Mouse (Mus musculus): ENCODE data around the gene Ptch1.

Ptch1 gene

GRCm38 (mm10) chr13:63534981-63535380 is 38.4 kb downstream of the Ptch1 start:
- DNase-seq (ENCODE audit: low read depth, low spot score): no peak

DNA sequence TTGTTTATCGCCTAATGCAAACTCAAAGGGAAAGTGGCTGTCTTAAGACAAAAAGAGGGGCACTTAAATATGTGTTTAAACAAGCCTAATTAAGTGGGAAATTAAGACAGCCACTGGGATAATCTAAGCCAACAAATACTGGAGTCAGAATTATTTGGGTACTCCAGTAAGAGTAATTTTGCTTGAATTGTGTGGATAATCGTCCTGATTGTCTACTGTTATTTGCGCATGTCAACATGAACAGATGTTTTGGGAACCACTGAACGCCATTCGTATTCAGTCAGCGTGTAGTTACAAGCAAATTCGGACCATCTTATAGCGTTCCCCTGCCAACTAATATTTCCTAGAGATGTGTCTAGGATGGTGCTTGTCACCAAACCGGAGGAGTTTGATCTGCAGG is 42.5 kb downstream of the Ptch1 start:
- DNase-seq (ENCODE audit: low read depth, low spot score): no peak

- DNase-seq (ENCODE audit: low read depth, low spot score): no peak
These were observed 43.0 kb downstream of the Ptch1 start for GRCm38 (mm10) chr13:63530371-63530764.

DNA sequence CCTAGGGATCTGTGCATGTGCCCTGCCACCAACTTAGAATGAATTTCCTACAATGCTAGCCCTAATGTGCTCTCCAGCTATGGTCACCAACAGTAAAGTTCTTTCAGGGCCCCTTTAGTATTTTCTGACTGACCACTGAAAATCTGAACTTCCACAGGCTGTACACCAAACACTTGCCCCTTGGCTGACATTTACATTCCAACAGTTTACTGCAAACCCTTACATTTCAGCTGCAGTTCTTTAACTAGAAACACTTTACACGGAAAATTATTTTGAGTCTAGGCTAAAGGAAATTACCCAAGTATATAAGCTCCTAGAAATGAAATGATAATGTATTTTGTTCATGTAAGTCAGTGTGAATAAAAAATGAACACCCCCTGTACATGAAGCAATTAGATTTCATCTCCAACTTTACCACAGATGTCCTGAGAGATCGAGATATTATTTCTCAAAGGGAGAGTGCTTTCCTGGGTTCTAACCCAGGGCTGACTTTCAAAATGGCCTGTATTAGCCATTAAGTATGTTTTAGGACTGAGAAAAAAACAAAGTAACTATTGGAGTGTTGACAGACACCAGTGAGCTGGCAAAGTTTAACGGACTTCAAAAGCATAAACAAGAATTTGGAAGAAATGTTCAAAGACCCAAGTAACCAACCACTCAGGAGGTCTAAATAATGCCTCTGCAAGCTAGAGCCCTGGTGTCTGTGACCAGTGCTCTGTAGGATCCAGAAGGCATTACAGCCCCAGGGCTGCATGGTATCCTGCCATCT is 43.6 kb downstream of the Ptch1 start:
- no peak for DNase-seq (ENCODE audit: low read depth, low spot score)

- no peak for DNase-seq (ENCODE audit: low read depth, low spot score)
These were observed 44.5 kb downstream of the Ptch1 start for GRCm38 (mm10) chr13:63528852-63529251.

DNA sequence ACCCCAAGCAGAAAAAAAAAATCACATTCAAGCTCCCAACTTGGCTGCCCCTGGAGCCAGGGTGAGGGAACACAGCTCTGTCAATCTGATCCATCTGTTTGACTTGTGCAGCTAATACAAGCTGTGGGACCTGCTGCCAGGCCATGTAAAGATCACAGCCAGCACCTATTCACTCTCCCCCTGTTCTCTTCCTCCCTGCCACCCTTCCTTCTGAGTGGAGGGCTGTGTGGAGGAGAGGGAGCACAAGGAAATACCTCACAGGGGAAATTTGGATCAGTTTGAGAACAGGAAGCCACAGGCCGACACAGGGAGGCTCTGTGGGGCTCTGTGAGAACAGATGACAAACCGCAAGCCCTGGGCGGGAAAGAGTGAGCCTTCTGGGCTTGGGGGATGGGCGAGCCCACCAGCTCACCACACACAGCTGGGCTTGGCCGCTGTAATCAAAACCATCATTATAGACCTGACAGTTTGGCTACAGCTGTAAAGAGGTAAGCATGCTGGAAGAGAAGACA is 45.2 kb downstream of the Ptch1 start:
- no peak for DNase-seq (ENCODE audit: low read depth, low spot score)

- no peak for DNase-seq (ENCODE audit: low read depth, low spot score)
These were observed 47.7 kb downstream of the Ptch1 start for GRCm38 (mm10) chr13:63525571-63526197.

GRCm38 (mm10) chr13:63524608-63525570 is 48.5 kb downstream of the Ptch1 start:
- no peak for DNase-seq (ENCODE audit: low read depth, low spot score)

DNA sequence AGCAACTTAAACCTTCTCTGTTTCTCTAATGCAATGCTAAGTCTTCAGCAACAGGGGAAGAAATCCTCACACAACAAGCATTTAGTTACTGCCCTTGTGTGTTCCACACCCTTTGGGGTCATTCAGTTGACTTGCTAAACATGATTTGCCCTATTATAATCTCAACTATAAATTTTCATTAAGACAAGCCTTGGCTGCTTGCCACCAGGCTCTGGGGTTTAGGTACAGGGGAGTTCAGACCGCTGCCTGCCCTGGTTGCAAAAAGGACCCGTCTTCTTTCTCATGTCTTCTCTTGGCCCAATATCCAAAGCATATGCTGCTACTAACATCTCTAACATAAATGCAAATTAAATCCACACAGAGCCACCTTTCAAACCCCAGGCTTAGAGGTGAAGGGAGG is 49.3 kb downstream of the Ptch1 start:
- DNase-seq (ENCODE audit: low read depth, low spot score): no peak

DNA sequence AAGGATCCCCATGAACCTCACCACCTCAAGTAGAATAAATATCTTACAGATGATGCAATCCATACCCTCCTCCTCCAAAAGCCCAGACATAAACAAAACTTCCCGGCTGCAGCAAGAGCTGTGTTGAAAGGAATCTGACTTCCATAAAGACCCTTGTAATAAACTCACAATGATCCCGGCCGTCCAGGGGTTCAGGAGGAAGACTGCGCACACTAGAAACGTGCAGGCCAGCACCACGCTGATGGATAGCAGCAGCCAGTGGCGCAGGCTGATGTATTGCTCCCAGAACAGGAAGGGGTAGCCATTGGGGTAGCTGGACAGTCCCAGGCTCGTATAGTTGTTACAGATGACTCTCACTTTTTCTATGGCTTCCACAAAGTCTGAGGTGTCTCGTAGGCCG is 50.6 kb downstream of the Ptch1 start:
- no peak for DNase-seq (ENCODE audit: low read depth, low spot score)

DNA sequence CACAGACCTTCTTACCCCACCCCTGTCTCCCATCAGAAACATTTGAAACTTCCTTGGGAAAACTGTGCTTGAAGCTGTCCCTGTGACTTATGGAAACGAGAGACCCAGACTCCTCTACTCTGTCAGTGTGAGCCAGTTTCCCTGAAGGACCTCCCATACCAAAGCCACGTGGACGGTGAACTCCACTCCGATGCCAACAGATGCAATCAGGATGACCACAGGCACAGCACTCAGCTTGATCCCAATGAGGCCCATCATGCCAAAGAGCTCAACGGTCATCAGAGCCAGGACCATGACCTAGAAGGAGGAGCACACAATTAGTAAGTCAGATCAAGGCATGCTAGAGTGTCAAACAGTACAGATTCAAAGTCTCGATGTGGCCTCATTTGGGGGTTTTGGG is 53.3 kb downstream of the Ptch1 start:
- DNase-seq (ENCODE audit: low read depth, low spot score): no peak

DNA sequence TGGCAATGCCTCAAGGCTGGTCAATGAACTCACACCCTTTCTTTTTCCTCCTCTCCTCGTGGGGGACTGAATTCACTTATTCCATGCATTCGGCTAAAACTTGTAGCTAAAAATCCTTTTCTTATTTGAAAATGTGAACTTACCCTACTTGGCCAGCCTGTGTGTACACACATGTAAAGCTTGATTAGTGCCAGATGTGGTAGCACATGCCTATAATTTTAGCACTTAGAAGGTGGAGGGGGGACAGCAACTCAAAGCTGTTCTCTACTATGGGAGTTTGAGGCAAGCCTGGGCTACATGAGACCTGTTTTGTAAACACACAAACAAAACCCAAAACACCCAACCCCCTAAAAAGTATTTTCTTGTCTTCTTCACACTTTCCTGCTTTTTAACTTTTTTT is 56.9 kb downstream of the Ptch1 start:
- DNase-seq (ENCODE audit: low read depth, low spot score): no peak

GRCm38 (mm10) chr13:63515542-63515941 is 57.9 kb downstream of the Ptch1 start:
- no peak for DNase-seq (ENCODE audit: low read depth, low spot score)

GRCm38 (mm10) chr13:63514931-63515360 is 58.5 kb downstream of the Ptch1 start:
- no peak for DNase-seq (ENCODE audit: low read depth, low spot score)

DNA sequence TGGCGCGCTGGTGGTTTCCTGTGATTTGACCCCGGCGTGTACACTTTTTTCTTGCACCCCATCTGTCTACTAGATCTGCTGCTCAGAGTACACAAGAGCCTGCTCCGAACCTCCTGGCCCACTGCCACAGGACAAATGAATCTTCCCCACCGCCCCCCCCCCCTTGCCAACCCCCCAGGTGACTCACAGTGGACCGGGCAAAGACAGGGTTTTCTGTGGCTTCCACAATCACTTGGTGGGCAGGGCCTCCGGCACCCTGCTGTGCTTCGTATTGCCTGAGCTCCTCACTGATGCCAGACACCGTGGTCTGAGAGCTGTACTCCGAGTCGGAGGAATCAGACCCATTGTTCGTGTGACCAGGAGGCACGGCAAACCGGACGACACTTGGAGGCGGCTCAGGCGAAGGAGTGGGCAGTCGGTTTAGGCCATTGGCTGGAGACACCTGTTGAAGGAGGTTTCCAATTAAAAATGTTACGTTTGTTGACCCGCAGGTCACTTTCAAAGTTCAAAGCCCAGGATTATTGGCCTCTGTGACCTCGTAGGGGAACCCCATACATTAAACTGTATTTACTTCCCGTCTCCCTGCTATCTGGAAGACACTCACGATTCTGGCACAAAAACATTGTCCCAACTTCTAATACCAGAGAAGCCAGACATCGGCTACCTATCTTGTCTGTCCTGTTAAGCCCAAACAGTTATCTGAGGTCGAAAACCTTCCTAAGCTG is 59.9 kb downstream of the Ptch1 start:
- no peak for DNase-seq (ENCODE audit: low read depth, low spot score)

GRCm38 (mm10) chr13:63512411-63512810 is 61.0 kb downstream of the Ptch1 start:
- DNase-seq (ENCODE audit: low read depth, low spot score): no peak

DNA sequence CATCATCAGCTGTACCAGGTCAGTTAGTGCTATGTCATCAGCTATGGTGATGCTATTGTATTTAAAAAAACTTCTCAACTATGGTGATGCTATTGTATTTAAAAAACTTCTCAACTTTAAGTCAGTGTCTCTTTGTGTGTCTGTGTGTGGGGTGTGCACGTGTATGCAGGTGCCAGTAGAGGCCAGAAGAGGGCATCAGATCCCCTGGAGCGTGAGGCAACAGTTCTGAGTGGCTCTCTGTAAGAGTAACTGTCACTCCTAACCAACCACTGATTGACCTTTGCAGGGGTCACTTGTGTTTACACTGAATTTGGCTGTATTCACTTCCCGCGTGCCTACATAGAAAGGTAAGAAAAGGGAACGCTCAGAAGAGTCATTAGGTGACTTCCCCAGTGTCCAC is 65.6 kb downstream of the Ptch1 start:
- DNase-seq (ENCODE audit: low read depth, low spot score): no peak

DNA sequence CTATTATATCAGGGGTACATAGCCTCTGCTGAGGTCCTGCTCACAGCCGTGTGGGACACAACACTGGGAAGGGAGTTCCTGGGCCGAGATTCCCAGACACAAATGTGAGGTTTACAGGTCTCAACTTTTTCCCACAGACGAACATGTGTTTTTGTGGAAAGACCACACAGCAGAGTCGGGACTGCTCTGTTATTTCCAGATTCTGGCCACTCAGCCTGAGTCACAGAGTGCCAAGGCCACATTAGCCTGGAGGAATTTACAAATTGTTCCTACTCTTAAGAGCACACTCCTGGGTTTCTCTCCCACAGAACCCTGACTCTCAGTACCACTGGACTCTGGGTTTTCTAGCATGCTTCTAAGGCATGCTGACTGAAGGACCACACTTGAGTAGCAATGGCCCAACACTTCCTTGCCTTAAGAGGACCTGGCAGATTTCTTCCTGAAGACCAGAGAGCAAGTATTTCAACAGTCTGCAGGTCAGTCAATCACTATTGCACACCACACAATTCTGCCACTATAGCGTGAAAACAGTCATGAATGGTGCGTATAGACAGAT is 66.3 kb downstream of the Ptch1 start:
- DNase-seq (ENCODE audit: low read depth, low spot score): no peak

DNA sequence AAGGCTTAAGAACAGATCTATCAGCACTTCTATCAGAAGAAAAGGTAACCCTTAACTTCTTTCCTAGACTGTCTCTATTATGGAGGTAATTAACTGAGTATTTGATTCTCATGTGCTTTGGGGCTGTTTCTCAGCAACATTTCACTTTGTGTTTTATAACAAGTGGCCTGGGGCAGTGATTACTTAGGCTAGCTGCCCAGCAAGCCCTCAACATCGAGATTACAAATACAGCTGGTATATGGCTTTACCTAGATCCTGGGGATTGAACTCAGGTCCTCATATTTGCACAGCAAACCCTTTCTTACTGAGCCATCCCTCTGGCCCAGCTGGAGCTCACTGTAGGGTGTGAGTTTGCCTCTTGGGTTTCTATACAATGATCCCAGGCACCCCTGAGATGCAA is 67.0 kb downstream of the Ptch1 start:
- DNase-seq (ENCODE audit: low read depth, low spot score): no peak

DNA sequence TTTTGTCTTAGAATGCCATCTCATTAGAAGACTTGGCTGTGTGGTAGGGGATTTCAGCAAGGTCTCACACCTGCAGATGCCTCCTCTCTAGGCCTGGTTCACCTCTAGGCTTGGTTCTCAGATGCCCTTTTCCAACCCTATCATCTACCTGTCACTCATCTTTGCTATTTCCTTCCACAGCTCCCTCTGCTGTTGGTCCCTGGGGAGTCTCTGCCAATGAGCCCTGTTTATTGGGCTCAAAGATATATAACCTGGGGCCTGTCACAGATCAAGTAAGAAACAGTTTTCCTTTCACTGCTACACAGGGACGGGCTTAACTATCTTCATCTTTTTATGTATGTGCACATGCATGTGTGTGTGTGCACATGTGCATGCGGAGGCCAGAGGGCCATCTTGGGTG is 71.0 kb downstream of the Ptch1 start:
- no peak for DNase-seq (ENCODE audit: low read depth, low spot score)

GRCm38 (mm10) chr13:63499489-63499888 is 73.9 kb downstream of the Ptch1 start:
- DNase-seq (ENCODE audit: low read depth, low spot score): no peak

Data from telencephalon, adult 2 months (tissue).